Mouse (Mus musculus) hindbrain, embryonic 13.5 days (tissue): ENCODE data around the gene Ubl3. TPM values are rescaled to one million over a fixed set of nuclear protein-coding genes. Genes with fewer than 3 reads are reported as not detected.

Experiments
- ATAC-seq: fragments of 200-750 bp; cut with Nextera tagmentation; 2 replicates; pipeline ENCODE4 v1.8.0; 2017; ENCODE audit warnings: moderate TSS enrichment; ENCODE audit not compliant: low FRiP score
- H3K27ac ChIP-seq: fragments of 300-500 bp; sonication (generic); 2 replicates; pipeline ENCODE4 v1.5.1; 2015; ENCODE audit warnings: inconsistent platforms, mild to moderate bottlenecking, moderate library complexity
- H3K27me3 ChIP-seq: fragments of 300-500 bp; sonication (generic); 2 replicates; pipeline ENCODE4 v1.6.1; 2015; ENCODE audit warnings: mild to moderate bottlenecking, inconsistent platforms
- H3K36me3 ChIP-seq: fragments of 300-500 bp; sonication (generic); 2 replicates; pipeline ENCODE4 v1.6.1; 2015; ENCODE audit warnings: mild to moderate bottlenecking, inconsistent platforms
- H3K4me1 ChIP-seq: fragments of 300-500 bp; sonication (generic); replicated peaks from 2 replicates; pipeline ENCODE4 v1.6.1; 2015; ENCODE audit warnings: inconsistent platforms
- H3K4me2 ChIP-seq: fragments of 300-500 bp; sonication (generic); 2 replicates; pipeline ENCODE4 v1.6.1; 2015; ENCODE audit warnings: inconsistent platforms, mild to moderate bottlenecking, moderate library complexity
- H3K4me3 ChIP-seq: fragments of 300-500 bp; sonication (generic); 2 replicates; pipeline ENCODE4 v1.5.1; 2015; ENCODE audit warnings: mild to moderate bottlenecking, inconsistent platforms
- H3K9ac ChIP-seq: fragments of 300-500 bp; sonication (generic); 2 replicates; pipeline ENCODE4 v1.6.1; 2015; ENCODE audit warnings: mild to moderate bottlenecking, inconsistent platforms
- H3K9me3 ChIP-seq: fragments of 300-500 bp; sonication (generic); 2 replicates; pipeline ENCODE4 v1.6.1; 2016; ENCODE audit warnings: inconsistent platforms
- WGBS: fragments of 180-500 bp; shearing (Covaris S2); methylation state at CpG from one replicate; pipeline ENCODE4 v1.1.7; 2015; 5-methylcytosine and 5-hydroxymethylcytosine counted together
- polyA plus RNA-seq: library from polyadenylated mRNA; unstranded; fragments of >200 nt; fragmentation: Nextera tagmentation; extraction: Ambion mirVana; gene quantifications from 2 replicates; pipeline ENCODE4 v1.2.1, GENCODE M21; 2015

The Ubl3 gene
- polyA plus RNA-seq = 77.5 and 88.4 TPM in 2 replicates

DNA sequence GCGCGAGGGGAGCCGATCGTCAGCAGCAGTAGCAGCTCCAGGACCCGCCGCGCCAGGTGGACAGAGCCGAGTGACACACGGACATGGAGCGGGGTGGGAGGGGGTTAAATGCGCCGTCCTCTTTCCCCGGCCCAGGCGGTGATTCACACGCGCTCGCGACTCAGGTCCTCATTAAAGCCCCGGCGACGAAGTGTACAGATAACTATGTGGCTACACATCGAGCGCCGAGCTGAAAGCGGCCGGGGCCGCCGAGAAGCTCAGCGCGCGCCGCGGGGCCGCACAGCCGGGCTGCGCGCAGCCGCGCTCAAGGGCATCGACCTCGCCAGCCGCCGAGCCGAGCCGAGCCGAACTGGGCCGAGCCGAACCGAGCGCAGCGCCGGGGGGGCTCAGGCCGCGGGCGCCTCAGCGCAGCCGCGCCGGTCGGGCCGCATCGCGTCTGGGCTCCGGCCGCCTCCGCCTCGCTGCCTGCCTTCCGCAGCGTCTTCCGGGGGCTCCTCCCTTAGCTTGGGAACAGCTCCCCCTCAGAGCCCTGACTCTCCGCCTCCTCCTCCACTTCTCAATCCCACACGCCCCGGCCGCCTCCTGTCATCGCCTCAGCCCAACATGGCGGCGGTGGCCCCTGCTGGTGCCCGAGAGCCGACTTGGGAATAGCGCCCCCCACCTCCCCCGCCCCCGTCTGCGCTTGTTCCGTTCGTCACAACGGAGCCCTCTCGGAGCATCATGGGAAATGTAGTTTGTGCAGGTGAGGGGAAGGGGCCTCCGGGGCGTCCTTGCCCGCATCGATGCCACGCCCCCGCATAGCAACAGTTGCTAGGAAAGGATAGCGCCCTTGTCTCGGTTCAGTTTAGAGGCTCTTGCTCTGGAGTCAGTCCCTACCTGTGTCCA lies at the start of gene Ubl3:
Gene Ubl3 (minus strand): TSS at position 603 of the 885 bp plus-strand sequence.
- Histone ChIP-seq H3K9me3 (no peaks in the 10 kb centered on the region), H3K4me3 (peak within 1 kb of the TSS; percentile 75), H3K27ac (peak within 1 kb of the TSS; percentile 98), H3K36me3 (no peaks in the 10 kb centered on the region), H3K27me3 (0 out of 2 replicates have a peak, but pooled peaks cover 3% of the 10 kb centered on the region), H3K4me2 (peak within 1 kb of the TSS; percentile 86), H3K4me1 (peaks cover 50% of the 10 kb centered on the region), H3K9ac (peak within 1 kb of the TSS; percentile 82)
- peak; percentile 96 for ATAC-seq
- WGBS = under 1% methylated on average over 74 of the region's 95 CpGs

DNA sequence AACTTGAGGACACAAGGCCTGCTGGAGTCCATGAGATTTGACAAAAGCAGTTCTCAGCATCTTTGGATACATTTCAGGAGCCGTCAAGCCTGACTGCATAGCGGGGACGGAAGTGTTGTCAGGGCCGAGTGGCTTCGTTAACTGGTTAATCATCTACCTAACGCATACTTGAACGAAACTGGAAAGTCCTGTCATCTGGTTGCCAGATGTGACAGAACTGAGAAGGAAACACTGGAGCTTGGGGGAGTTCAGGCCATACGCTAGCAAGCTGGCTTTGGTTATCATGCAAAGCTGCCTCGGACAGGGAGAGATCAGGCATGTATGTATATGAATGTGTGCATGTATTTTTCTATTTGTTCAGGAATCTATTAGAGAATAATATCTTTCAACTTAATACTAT lies 45.8 kb upstream of the Ubl3 start:
- H3K9ac ChIP-seq = no peak overlapping the region
- H3K4me1 ChIP-seq = peaks cover 2% of the 10 kb centered on the region
- H3K36me3 ChIP-seq = no peaks in the 10 kb centered on the region
- no peaks in the 10 kb centered on the region for H3K9me3 ChIP-seq
- H3K27me3 ChIP-seq = no peaks in the 10 kb centered on the region
- WGBS = 48% methylated on average over 9 of the region's 9 CpGs
- no peak overlapping the region for H3K4me2 ChIP-seq
- ATAC-seq = no peak
- no peak overlapping the region for H3K4me3 ChIP-seq
- H3K27ac ChIP-seq = no peak overlapping the region

GRCm38 (mm10) chr5:148596086-148596753 lies 43.6 kb upstream of the Ubl3 start:
- ATAC-seq = no peak
- Histone ChIP-seq H3K9ac (no peak overlapping the region), H3K4me1 (peaks cover 5% of the 10 kb centered on the region), H3K36me3 (no peaks in the 10 kb centered on the region), H3K27ac (no peak overlapping the region), H3K9me3 (no peaks in the 10 kb centered on the region), H3K27me3 (no peaks in the 10 kb centered on the region), H3K4me3 (no peak overlapping the region), H3K4me2 (no peak overlapping the region)
- WGBS = 95% methylated on average over 15 of the region's 15 CpGs

GRCm38 (mm10) chr5:148595459-148595751 lies 42.8 kb upstream of the Ubl3 start:
- Histone ChIP-seq H3K4me3 (no peak overlapping the region), H3K4me2 (no peak overlapping the region), H3K27me3 (no peaks in the 10 kb centered on the region), H3K36me3 (no peaks in the 10 kb centered on the region), H3K4me1 (peaks cover 7% of the 10 kb centered on the region), H3K9me3 (no peaks in the 10 kb centered on the region), H3K9ac (no peak overlapping the region), H3K27ac (no peak overlapping the region)
- 88% methylated on average over 1 of the region's 1 CpGs for WGBS
- ATAC-seq = no peak

GRCm38 (mm10) chr5:148594693-148595458 lies 42.3 kb upstream of the Ubl3 start:
- H3K4me2 ChIP-seq = no peak overlapping the region
- H3K9ac ChIP-seq = no peak overlapping the region
- peaks cover 7% of the 10 kb centered on the region for H3K4me1 ChIP-seq
- H3K27me3 ChIP-seq = no peaks in the 10 kb centered on the region
- H3K4me3 ChIP-seq = no peak overlapping the region
- ATAC-seq = no peak
- no peak overlapping the region for H3K27ac ChIP-seq
- H3K9me3 ChIP-seq = no peaks in the 10 kb centered on the region
- H3K36me3 ChIP-seq = no peaks in the 10 kb centered on the region
- 89% methylated on average over 3 of the region's 3 CpGs for WGBS

DNA sequence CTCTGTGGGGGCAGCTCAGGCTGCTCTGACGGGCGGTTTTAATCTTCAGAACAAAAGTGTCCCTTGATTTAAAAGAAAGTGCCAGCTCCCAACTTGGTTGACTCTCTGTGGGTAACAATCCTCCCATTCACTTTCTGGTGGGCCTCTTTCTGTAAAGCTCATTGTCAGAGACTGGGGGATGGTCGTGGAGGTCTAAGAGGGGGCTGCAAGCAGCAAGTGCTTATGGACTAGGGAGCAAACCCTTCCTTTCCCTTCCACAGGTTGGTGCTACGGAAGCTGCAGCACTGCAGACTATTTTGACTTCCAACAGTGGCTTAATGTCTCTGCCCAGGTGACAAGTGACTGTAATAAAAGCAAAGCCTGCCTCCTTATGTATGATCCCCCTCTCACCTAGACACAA lies 41.0 kb upstream of the Ubl3 start:
- no peaks in the 10 kb centered on the region for H3K9me3 ChIP-seq
- no peak overlapping the region for H3K4me3 ChIP-seq
- WGBS = 30% methylated on average over 4 of the region's 4 CpGs
- peaks cover 9% of the 10 kb centered on the region for H3K4me1 ChIP-seq
- no peak overlapping the region for H3K4me2 ChIP-seq
- H3K27ac ChIP-seq = no peak overlapping the region
- no peaks in the 10 kb centered on the region for H3K27me3 ChIP-seq
- ATAC-seq = no peak
- no peaks in the 10 kb centered on the region for H3K36me3 ChIP-seq
- no peak overlapping the region for H3K9ac ChIP-seq

DNA sequence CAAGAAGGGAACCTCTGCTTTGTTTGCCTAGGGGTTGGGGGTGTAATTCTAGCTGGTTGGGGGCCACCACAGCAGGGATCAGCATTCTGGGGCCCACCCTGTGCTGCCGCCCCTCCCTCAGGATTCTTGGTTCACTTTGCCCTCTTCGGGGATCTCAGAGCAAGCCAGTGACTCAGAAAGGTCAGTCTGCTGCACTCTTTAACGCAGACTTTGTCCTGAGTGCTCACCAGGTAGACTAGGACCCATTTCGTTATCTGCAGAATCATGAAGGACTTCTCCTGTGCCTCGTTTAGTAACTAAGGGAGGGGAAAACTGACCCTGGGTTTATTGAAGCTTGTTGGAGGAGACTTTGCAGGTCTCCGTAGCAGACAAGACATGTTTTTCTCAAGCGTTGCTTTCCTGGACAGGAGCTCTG lies 38.9 kb upstream of the Ubl3 start:
- no peak for ATAC-seq
- H3K36me3 ChIP-seq = no peaks in the 10 kb centered on the region
- WGBS = 56% methylated on average over 7 of the region's 7 CpGs
- no peak overlapping the region for H3K4me3 ChIP-seq
- H3K9ac ChIP-seq = no peak overlapping the region
- H3K4me1 ChIP-seq = peaks cover 16% of the 10 kb centered on the region
- no peaks in the 10 kb centered on the region for H3K27me3 ChIP-seq
- H3K27ac ChIP-seq = no peak overlapping the region
- H3K9me3 ChIP-seq = no peaks in the 10 kb centered on the region
- H3K4me2 ChIP-seq = no peak overlapping the region

- Histone ChIP-seq H3K9ac (no peak overlapping the region), H3K27me3 (no peaks in the 10 kb centered on the region), H3K27ac (no peak overlapping the region), H3K4me1 (peaks cover 16% of the 10 kb centered on the region), H3K36me3 (no peaks in the 10 kb centered on the region), H3K4me3 (no peak overlapping the region), H3K9me3 (no peaks in the 10 kb centered on the region), H3K4me2 (no peak overlapping the region)
- WGBS = 59% methylated on average over 20 of the region's 20 CpGs
- no peak for ATAC-seq
Measured at GRCm38 (mm10) chr5:148590603-148591447, 38.2 kb upstream of the Ubl3 start.

DNA sequence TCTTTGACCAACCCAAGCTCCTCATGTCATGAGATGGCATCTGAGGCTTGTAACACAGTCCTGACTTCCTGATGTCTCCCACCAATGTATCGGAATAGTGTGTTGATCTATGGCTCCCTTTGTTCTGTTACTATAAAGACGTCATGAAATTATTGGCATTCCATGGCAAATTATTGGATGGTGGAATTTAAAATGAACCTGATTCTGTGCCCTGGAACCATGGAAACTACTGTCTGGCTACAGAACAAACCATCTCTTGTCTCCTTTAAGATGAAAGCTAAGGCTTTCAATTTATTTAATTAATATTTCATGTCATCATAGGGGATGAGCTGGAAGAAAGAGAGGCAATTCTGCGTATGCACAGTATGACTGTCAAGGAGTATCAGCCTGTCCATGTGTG lies 36.4 kb upstream of the Ubl3 start:
- ATAC-seq = no peak
- H3K9me3 ChIP-seq = no peaks in the 10 kb centered on the region
- H3K4me2 ChIP-seq = no peak overlapping the region
- WGBS = 70% methylated on average over 3 of the region's 3 CpGs
- H3K4me1 ChIP-seq = peaks cover 16% of the 10 kb centered on the region
- H3K9ac ChIP-seq = no peak overlapping the region
- no peaks in the 10 kb centered on the region for H3K27me3 ChIP-seq
- no peak overlapping the region for H3K27ac ChIP-seq
- H3K4me3 ChIP-seq = no peak overlapping the region
- no peaks in the 10 kb centered on the region for H3K36me3 ChIP-seq

DNA sequence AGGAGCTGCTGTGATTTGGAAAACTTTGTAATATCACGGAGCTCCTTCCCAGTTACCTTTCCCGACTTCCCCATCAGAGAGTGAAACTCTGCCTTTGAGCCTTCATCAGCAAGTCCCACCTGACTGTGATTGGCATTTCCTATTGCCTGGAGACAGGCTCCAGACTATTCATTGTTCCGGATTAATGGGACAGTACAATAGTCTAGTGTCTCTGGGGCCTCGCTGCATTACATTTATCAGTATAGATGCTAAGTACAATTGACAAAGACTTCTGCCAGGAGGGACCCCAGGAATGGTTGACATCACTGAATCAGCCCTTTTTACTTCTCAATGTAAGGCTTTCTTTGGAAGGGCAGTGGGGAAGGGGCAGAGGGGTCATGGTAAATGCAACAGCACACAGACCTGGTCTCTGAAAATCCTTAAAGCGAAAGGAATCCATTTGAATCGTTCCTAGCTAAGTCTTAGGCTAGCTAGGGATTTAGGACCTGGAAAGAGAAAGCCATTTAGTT lies 35.6 kb upstream of the Ubl3 start:
- H3K27me3 ChIP-seq = no peaks in the 10 kb centered on the region
- H3K4me2 ChIP-seq = no peak overlapping the region
- H3K4me3 ChIP-seq = no peak overlapping the region
- WGBS = 25% methylated on average over 6 of the region's 6 CpGs
- ATAC-seq = no peak
- no peak overlapping the region for H3K27ac ChIP-seq
- no peak overlapping the region for H3K9ac ChIP-seq
- H3K9me3 ChIP-seq = no peaks in the 10 kb centered on the region
- H3K36me3 ChIP-seq = no peaks in the 10 kb centered on the region
- H3K4me1 ChIP-seq = peaks cover 13% of the 10 kb centered on the region

DNA sequence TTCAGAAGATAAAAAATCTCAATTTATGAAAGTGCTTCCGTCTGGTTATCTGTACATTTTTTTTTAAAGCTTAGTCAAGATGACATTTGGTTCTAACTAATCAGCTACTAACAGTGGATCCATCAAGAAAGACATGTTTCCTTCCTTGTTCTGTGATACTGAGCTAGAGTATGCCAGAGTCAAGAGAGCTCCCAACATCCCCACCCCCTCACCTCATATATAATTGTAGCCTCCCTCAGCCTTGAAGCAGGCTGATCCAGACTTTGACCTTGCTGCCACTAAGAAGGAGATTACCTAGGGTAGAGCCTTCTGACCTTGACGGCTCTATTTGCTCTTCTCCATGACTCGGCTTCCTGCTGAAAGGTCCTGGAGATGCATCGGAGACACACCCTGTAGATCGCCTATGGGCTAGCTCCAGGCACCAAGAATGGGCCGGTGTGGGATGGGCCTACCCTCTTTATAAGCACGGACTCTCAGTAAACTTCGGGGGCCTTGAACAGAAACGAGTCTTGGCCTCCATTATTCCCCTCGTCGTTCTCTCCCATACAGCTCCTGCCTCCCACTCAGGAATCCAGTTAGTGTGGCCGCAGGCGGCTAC lies 27.9 kb upstream of the Ubl3 start:
- Histone ChIP-seq H3K4me2 (no peak overlapping the region), H3K9me3 (no peaks in the 10 kb centered on the region), H3K27ac (no peak overlapping the region), H3K4me1 (no peaks in the 10 kb centered on the region; the same call in 1 of the 2 replicates), H3K4me3 (no peak overlapping the region), H3K27me3 (no peaks in the 10 kb centered on the region), H3K9ac (no peak overlapping the region), H3K36me3 (no peaks in the 10 kb centered on the region)
- ATAC-seq = no peak
- 93% methylated on average over 13 of the region's 13 CpGs for WGBS
